Mouse (Mus musculus) liver, embryonic 15.5 days (tissue): ENCODE results near the gene Hes7. TPM values are rescaled to one million over a fixed set of nuclear protein-coding genes. Genes with fewer than 3 reads are reported as not detected.
A peak's percentile ranks its signal among the peaks of the same experiment; 100 is the strongest.
"Not testable (repeated sequence)": the region's sequence is repeated elsewhere in the genome, so short reads cannot be mapped to it uniquely, and the experiment has no call there.

ENCODE experiments used
- ATAC-seq: fragments of 200-750 bp; cut with Nextera tagmentation; 2 replicates; pipeline ENCODE4 v1.8.0; 2017; ENCODE audit warnings: moderate number of reproducible peaks, mild to moderate bottlenecking, moderate library complexity; ENCODE audit not compliant: insufficient read depth
- H3K27ac ChIP-seq: fragments of 300-500 bp; sonication (generic); replicated peaks from 2 replicates; pipeline ENCODE4 v1.5.1; 2015; ENCODE audit warnings: mild to moderate bottlenecking, inconsistent platforms
- H3K27me3 ChIP-seq: fragments of 300-500 bp; sonication (generic); 2 replicates; pipeline ENCODE4 v1.6.1; 2015; ENCODE audit warnings: mild to moderate bottlenecking, inconsistent platforms
- H3K36me3 ChIP-seq: fragments of 300-500 bp; sonication (generic); replicated peaks from 2 replicates; pipeline ENCODE4 v1.6.1; 2015; ENCODE audit warnings: moderate library complexity, mild to moderate bottlenecking, inconsistent platforms
- H3K4me1 ChIP-seq: fragments of 300-500 bp; sonication (generic); replicated peaks from 2 replicates; pipeline ENCODE4 v1.6.1; 2015; ENCODE audit warnings: inconsistent platforms
- H3K4me2 ChIP-seq: fragments of 300-500 bp; sonication (generic); 2 replicates; pipeline ENCODE4 v1.6.1; 2015; ENCODE audit warnings: moderate library complexity, mild to moderate bottlenecking, inconsistent platforms
- H3K4me3 ChIP-seq: fragments of 300-500 bp; sonication (generic); replicated peaks from 2 replicates; pipeline ENCODE4 v1.5.1; 2015; ENCODE audit warnings: mild to moderate bottlenecking, inconsistent platforms
- H3K9ac ChIP-seq: fragments of 300-500 bp; sonication (generic); 2 replicates; pipeline ENCODE4 v1.6.1; 2015; ENCODE audit warnings: moderate library complexity, mild to moderate bottlenecking, inconsistent platforms
- H3K9me3 ChIP-seq: fragments of 300-500 bp; sonication (generic); replicated peaks from 2 replicates; pipeline ENCODE4 v1.6.1; 2016; ENCODE audit warnings: inconsistent platforms
- WGBS: fragments of 180-500 bp; shearing (Covaris S2); methylation state at CpG from one replicate; pipeline ENCODE4 v1.1.7; 2015; ENCODE audit warnings: mixed read lengths; ENCODE audit not compliant: insufficient replicate concordance; 5-methylcytosine and 5-hydroxymethylcytosine counted together
- polyA plus RNA-seq: library from polyadenylated mRNA; unstranded; fragments of >200 nt; fragmentation: Nextera tagmentation; extraction: Ambion mirVana; gene quantifications from 2 replicates; pipeline ENCODE4 v1.2.1, GENCODE M21; 2015

Hes7 gene
- polyA plus RNA-seq, 1 experiment from 2014 or later = 0.12 TPM

- H3K27me3 ChIP-seq = no peaks in the 10 kb centered on the region
- WGBS = 1% methylated on average over 65 of the region's 67 CpGs
- H3K9me3 ChIP-seq = no peaks in the 10 kb centered on the region
- peaks cover 47% of the 10 kb centered on the region for H3K4me1 ChIP-seq
- H3K9ac ChIP-seq = peak within 1 kb of the TSS; percentile 100
- peak within 1 kb of the TSS; percentile 94 for H3K27ac ChIP-seq
- H3K4me2 ChIP-seq = peak within 1 kb of the TSS; percentile 82
- peaks cover 34% of the 10 kb centered on the region for H3K36me3 ChIP-seq
- peak; percentile 57 for ATAC-seq
- peak within 1 kb of the TSS; percentile 99 for H3K4me3 ChIP-seq
These were observed 31.9 kb upstream of the Hes7 start, which contains the start of gene Vamp2 for GRCm38 (mm10) chr11:69088103-69088855. Gene Vamp2 (plus strand): TSS chr11:69088490.

GRCm38 (mm10) chr11:69088856-69089615, 31.2 kb upstream of the Hes7 start:
- ATAC-seq = peak; percentile 82
- Histone ChIP-seq H3K27me3 (no peaks in the 10 kb centered on the region), H3K4me2 (peak overlapping the region; percentile 82), H3K9ac (peak overlapping the region; percentile 100), H3K36me3 (peaks cover 34% of the 10 kb centered on the region), H3K9me3 (no peaks in the 10 kb centered on the region), H3K4me1 (peaks cover 51% of the 10 kb centered on the region), H3K4me3 (peak overlapping the region; percentile 99), H3K27ac (peak overlapping the region; percentile 94)
- WGBS = 5% methylated on average over 25 of the region's 25 CpGs

- ATAC-seq = no peak
- Histone ChIP-seq H3K9ac (peak overlapping the region; percentile 100), H3K4me2 (peak overlapping the region; percentile 82), H3K27me3 (no peaks in the 10 kb centered on the region), H3K4me1 (peaks cover 58% of the 10 kb centered on the region), H3K27ac (peak overlapping the region; percentile 94), H3K36me3 (peaks cover 34% of the 10 kb centered on the region), H3K4me3 (peak overlapping the region; percentile 99), H3K9me3 (no peaks in the 10 kb centered on the region)
- 80% methylated on average over 12 of the region's 12 CpGs for WGBS
These were observed 30.5 kb upstream of the Hes7 start for GRCm38 (mm10) chr11:69089616-69090290.

GRCm38 (mm10) chr11:69090367-69090766, 29.8 kb upstream of the Hes7 start:
- no peak for ATAC-seq
- Histone ChIP-seq H3K36me3 (peaks cover 34% of the 10 kb centered on the region), H3K4me1 (peaks cover 62% of the 10 kb centered on the region), H3K4me3 (no peak overlapping the region; the same call in 1 of the 2 replicates), H3K27ac (peak overlapping the region; percentile 94), H3K9ac (no peak overlapping the region), H3K9me3 (no peaks in the 10 kb centered on the region), H3K27me3 (no peaks in the 10 kb centered on the region), H3K4me2 (peak overlapping the region; percentile 82)
- WGBS = 70% methylated on average over 6 of the region's 6 CpGs

GRCm38 (mm10) chr11:69091566-69092385, 28.4 kb upstream of the Hes7 start:
- ATAC-seq = no peak
- Histone ChIP-seq H3K27ac (no peak overlapping the region; the same call in 1 of the 2 replicates), H3K4me1 (peaks cover 76% of the 10 kb centered on the region), H3K9ac (no peak overlapping the region), H3K36me3 (peaks cover 34% of the 10 kb centered on the region), H3K27me3 (no peaks in the 10 kb centered on the region), H3K4me3 (no peak overlapping the region), H3K4me2 (no peak overlapping the region), H3K9me3 (no peaks in the 10 kb centered on the region)
- 56% methylated on average over 7 of the region's 7 CpGs for WGBS

- no peak overlapping the region for H3K9ac ChIP-seq
- no peak for ATAC-seq
- WGBS = under 1% methylated on average over 3 of the region's 3 CpGs
These were observed 27.8 kb upstream of the Hes7 start for GRCm38 (mm10) chr11:69092386-69092751.

GRCm38 (mm10) chr11:69092871-69093270, 27.3 kb upstream of the Hes7 start:
- Histone ChIP-seq H3K4me1 (peaks cover 87% of the 10 kb centered on the region), H3K27ac (no peak overlapping the region)

More at GRCm38 (mm10) chr11:69092386-69092751, 27.8 kb upstream of the Hes7 start:
- Histone ChIP-seq H3K9me3 (no peaks in the 10 kb centered on the region), H3K27ac (no peak overlapping the region), H3K36me3 (peaks cover 34% of the 10 kb centered on the region), H3K4me2 (no peak overlapping the region), H3K27me3 (no peaks in the 10 kb centered on the region), H3K4me3 (no peak overlapping the region), H3K4me1 (peaks cover 82% of the 10 kb centered on the region)

GRCm38 (mm10) chr11:69093856-69094255, 26.3 kb upstream of the Hes7 start:
- not testable (repeated sequence) for H3K9ac ChIP-seq, ATAC-seq, H3K9me3 ChIP-seq, H3K4me3 ChIP-seq, H3K27me3 ChIP-seq
- Histone ChIP-seq H3K27ac (peak overlapping the region; percentile 94; the same call in 1 of the 2 replicates), H3K4me1 (peaks cover 90% of the 10 kb centered on the region), H3K4me2 (0 out of 2 replicates have a peak overlapping the region, but pooled peaks have one; percentile 94), H3K36me3 (peaks cover 34% of the 10 kb centered on the region)
- 82% methylated on average over 7 of the region's 7 CpGs for WGBS

More at GRCm38 (mm10) chr11:69092871-69093270, 27.3 kb upstream of the Hes7 start:
- H3K9me3 ChIP-seq = no peaks in the 10 kb centered on the region
- no peak for ATAC-seq
- H3K27me3 ChIP-seq = no peaks in the 10 kb centered on the region
- H3K4me2 ChIP-seq = no peak overlapping the region
- WGBS = 74% methylated on average over 4 of the region's 4 CpGs
- no peak overlapping the region for H3K4me3 ChIP-seq
- H3K36me3 ChIP-seq = peaks cover 34% of the 10 kb centered on the region
- no peak overlapping the region for H3K9ac ChIP-seq

- H3K27me3 ChIP-seq = no peaks in the 10 kb centered on the region
- H3K4me2 ChIP-seq = peak within 1 kb of the TSS; percentile 94
- WGBS = 0% methylated on average over 37 of the region's 37 CpGs
- peaks cover 90% of the 10 kb centered on the region for H3K4me1 ChIP-seq
- peaks cover 29% of the 10 kb centered on the region for H3K36me3 ChIP-seq
- H3K4me3 ChIP-seq = peak within 1 kb of the TSS; percentile 67
- H3K9ac ChIP-seq = peak within 1 kb of the TSS; percentile 77
- peak; percentile 87 for ATAC-seq
- peak within 1 kb of the TSS; percentile 94 for H3K27ac ChIP-seq
- H3K9me3 ChIP-seq = no peaks in the 10 kb centered on the region
These were observed 25.3 kb upstream of the Hes7 start, which contains the start of gene Per1 for GRCm38 (mm10) chr11:69094697-69095429. Gene Per1 (plus strand): TSS chr11:69095217.
